Mouse (Mus musculus) heart, postnatal 14 days (tissue): ENCODE data around the gene Vnn3. TPM values are rescaled to one million over a fixed set of nuclear protein-coding genes. Genes with fewer than 3 reads are reported as not detected.

Experiments
- DNase-seq, 2 experiments: peaks; one replicate each; pipeline ENCODE4 v3.0.0; 2021 to 2022
- intact Hi-C: fragments of 180-260 bp; cut with DNase I; formaldehyde crosslinking; loops from one replicate; pipeline ENCODE4 v1.15.1; 2025
- long read RNA-seq, 2 experiments: library from polyadenylated mRNA; stranded (forward); transcript quantifications; one replicate each; pipeline ENCODE4 v2.0.0; 2021
- total RNA-seq, 2 experiments: library from RNA; stranded (reverse); gene quantifications; 2 replicates each; pipeline ENCODE4 v1.2.3; 2021

Gene Vnn3
- not detected for total RNA-seq
- long read RNA-seq, experiment 1: 0 reads
- long read RNA-seq, experiment 2, partial matches to known transcripts: 0 of 1 reads
- long read RNA-seq, experiment 2, other reads (novel, unspliced or antisense): 0 of 1 reads

DNA sequence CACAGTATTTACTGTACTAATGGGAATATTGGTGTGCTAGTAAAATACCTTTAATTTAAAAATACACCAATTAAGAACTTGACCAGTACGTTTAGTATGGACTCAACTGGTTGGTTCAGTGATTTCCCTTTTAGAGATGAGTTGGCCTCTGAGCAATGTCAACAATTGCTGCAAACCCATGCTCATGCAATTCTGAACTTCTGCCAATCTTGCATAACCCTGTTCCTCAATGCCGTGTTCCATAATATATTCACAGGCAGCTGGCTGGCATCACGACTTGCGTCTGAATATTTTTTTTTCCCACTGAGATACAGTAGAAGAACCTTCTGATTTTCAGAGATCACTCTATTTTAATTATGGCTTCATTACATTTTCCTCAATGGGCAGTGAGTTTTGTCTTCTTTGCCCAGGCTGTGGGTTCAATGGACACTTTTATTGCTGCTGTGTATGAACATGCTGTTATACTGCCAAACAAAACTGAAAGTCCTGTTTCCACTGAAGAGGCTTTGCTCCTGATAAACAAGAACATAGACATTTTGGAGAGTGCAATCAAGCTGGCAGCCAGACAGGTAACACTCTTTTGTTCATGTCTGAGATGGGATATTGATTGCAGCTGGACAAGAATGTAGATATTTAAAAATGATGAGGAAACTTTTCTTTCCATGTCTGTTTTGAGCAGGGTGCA is at the start of gene Vnn3:
Gene Vnn3, plus strand, starts transcription at position 235 of the 685 bp plus-strand sequence.
- no peak for DNase-seq
- intact Hi-C loops: no loop called here

- intact Hi-C loops: no loop called here
- DNase-seq: no peak
These were observed 48.4 kb upstream of the Vnn3 start for GRCm38 (mm10) chr10:23802911-23803310.

- intact Hi-C loops: no loop called here
- no peak for DNase-seq
These were observed 46.6 kb upstream of the Vnn3 start for GRCm38 (mm10) chr10:23804665-23805064.

DNA sequence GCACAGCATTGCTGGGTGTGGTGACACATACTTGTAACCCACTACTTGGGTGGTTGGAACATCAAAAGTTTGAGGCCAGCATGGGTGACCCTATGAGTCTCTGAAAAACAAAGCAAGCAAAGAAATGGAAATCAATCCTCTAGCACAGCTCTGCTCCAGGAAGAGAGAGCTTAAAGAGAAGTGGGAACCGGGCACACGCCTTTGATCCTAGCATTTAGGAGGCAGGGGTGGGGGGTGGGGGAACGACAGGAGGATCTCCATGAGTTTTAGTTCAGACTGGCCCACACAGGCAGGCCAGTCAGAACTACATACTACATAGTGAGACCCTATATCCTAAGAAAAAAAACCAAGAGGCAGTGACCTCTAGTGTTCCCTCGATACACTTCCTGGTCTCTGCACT is 45.1 kb upstream of the Vnn3 start:
- intact Hi-C loops: no loop called here
- DNase-seq: no peak

DNA sequence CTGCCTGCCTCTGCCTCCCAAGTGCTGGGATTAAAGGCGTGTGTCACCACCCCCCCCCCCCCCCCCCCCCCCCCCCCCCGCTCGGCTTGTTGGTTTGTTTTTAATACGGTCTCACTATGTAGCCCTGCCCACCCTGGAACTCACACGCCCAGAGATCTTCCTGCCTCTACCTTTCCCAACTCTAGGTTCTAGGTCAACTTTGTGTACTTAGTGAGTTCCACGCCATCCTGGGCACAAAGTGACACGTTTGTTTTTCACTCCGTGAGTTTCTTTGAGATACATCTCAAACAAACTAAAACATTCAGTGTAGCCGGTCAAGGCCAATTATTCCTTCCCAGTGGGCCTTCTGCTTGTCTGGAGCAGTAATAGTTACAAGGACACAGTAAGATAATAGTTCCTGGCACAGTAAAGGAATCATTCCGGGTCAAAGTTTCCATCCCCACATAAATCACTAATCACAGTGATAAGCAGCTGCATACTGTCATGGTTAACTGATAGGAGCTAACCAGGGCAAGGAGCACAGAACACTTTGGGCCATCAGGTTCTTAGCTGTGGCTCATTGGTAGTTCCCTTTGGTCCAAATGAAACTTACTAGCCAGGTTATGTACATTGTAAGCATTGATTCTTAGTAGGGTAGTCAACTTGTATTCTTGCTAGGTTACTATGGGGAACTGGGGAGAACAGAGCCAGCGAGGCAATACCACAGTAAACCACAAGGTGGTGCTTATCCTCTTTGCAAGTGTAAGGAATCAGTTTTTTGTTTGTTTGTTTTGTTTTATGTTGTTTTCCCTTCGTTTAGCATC is 39.4 kb upstream of the Vnn3 start:
- peak; percentile 65 to 84 for DNase-seq
- intact Hi-C loops: loop anchor here (5.0 kb wide), 1 partner anchor 270 kb away; no protein-coding TSS in a partner anchor

DNA sequence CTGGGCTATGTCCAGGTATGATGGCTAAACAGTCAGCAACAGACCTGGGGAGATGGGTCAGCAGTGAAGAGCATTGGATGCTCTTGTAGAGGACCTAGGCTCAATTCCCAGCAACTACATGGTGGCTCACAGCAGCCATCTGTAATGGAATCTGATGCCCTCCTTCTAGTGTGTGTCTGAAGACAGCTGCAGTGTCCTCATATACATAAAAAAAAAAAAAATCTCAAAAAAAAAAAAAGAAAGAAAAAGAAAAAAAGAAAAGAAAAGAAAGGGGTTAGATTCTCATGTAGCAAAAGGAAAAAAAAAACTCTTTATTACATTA is 38.9 kb upstream of the Vnn3 start:
- intact Hi-C loops: loop anchor here (5.0 kb wide), 1 partner anchor 270 kb away; no protein-coding TSS in a partner anchor
- no peak for DNase-seq

- intact Hi-C loops: loop anchor here (5.0 kb wide), 1 partner anchor 269 kb away; no protein-coding TSS in a partner anchor
- no peak for DNase-seq
These were observed 38.2 kb upstream of the Vnn3 start for GRCm38 (mm10) chr10:23812852-23813766.

GRCm38 (mm10) chr10:23815168-23815567 is 36.1 kb upstream of the Vnn3 start:
- peak; percentile 74 to 86 for DNase-seq
- intact Hi-C loops: no loop called here

- intact Hi-C loops: loop anchor here (2.0 kb wide), 1 partner anchor 315 kb away; no protein-coding TSS in a partner anchor
- no peak for DNase-seq
These were observed 35.0 kb upstream of the Vnn3 start for GRCm38 (mm10) chr10:23816241-23816640.

GRCm38 (mm10) chr10:23826516-23826915 is 24.7 kb upstream of the Vnn3 start:
- intact Hi-C loops: no loop called here
- DNase-seq: no peak

GRCm38 (mm10) chr10:23836003-23836964 is 15.0 kb upstream of the Vnn3 start:
- DNase-seq: peak in 1 of 2 experiments; percentile 23
- intact Hi-C loops: no loop called here

DNA sequence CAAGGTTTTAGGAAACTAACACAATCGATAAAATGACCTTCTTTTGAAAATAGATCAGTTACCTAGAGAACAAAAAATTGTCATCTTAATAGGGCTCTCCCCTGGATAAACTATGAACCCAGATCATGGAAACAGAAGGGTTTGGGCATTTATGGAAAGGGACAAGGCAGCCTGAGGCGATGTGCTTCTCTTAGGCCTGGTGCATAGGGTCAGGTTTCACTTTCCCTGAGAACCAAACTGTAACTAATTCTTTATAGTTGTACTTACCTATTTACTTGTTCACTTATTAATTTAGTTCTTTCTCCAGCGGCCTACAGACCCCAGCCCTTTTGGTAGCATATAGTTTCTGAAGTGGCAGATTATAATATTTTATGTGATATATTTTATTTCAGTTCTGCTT is 14.1 kb upstream of the Vnn3 start:
- intact Hi-C loops: no loop called here
- DNase-seq: no peak

DNA sequence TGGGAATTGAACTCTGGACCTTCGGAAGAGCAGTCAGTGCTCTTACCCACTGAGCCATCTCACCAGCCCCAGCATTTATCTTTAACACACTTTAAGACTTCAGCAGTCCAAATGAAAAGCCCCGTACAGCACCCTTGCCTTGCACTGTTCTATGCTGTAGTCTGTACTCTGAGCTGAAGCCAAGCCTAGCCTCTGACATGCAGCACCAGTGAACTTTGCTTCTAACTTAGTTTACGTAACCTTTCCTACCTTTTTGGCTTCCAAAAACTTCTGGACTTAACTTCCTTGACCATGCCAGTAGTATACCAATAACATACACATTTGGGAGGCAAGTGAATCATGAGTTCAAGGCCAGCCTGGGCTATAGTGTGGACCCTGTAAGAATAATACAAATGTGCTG is 12.4 kb upstream of the Vnn3 start:
- intact Hi-C loops: no loop called here
- no peak for DNase-seq

DNA sequence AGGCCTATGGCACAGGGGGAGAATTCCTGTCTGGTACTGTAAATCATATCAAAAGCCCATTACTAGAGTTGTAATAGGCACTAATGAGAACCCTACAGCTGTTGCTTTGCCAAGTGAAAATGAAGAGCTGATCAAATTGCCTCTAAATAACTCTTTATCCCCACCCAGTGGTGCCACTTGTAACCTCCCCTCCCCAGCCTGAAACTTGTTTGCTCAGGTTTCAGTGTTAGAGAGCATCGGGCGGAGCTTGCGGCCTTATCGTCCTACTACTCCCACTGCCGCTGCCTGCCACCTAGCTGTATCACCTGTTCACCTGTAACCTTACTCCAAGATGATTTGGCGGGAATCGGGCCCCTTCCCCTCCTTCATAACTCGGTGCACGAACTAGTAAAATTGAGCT is 11.9 kb upstream of the Vnn3 start:
- no peak for DNase-seq
- intact Hi-C loops: no loop called here

GRCm38 (mm10) chr10:23840496-23840895 is 10.8 kb upstream of the Vnn3 start:
- intact Hi-C loops: no loop called here
- no peak for DNase-seq

GRCm38 (mm10) chr10:23852096-23852495 is 834 bp downstream of the Vnn3 start:
- intact Hi-C loops: no loop called here
- DNase-seq: no peak

DNA sequence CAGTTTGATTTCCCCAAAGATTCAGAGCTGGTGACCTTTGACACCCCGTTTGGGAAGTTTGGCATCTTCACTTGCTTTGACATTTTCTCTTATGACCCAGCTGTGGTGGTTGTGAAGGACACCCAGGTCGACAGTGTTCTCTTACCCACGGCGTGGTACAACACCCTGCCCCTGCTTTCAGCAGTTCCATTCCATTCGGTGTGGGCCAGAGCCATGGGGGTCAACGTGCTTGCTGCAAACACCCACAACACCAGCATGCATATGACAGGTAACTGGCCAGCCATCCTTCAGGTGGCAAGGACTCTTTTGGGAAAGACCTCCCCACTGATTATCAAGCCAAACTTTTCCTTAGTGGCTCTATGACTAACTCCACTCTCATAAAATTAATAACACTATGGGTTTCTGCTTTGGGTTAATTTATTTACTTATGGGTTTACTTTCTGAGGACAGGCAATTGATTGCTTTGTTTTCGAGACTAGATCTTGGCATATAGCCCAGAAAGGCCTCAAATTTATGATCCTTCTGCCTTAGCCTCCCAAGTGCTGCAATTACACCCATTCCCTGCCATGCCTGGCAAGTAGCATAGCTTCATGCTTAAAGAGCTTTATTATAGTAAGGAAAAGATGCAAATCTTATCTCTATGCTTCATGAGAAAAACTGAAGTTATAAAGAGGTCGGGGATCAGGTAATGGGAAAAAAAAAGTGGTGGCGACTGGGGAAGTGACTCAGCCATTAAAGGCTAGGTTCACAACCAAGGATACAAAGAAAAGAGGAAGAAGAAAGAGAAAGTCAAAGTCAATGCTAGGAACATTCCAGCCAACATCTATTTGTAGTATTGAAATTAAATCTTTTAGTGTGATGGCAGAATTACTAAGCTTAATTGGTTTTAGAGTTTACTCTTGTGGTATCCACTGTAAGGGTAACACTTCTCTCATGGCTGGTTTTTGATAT is 13.4 kb downstream of the Vnn3 start:
- intact Hi-C loops: no loop called here
- no peak for DNase-seq

- intact Hi-C loops: no loop called here
- peak in 1 of 2 experiments; percentile 19 for DNase-seq
These were observed 29.4 kb downstream of the Vnn3 start for GRCm38 (mm10) chr10:23880695-23881094.
